Mouse (Mus musculus) cerebellum, adult 2 months (tissue): ENCODE results near the gene Cd86. TPM values are rescaled to one million over a fixed set of nuclear protein-coding genes. Genes with fewer than 3 reads are reported as not detected.

Source experiments
- DNase-seq, 2 experiments: peaks; one replicate each; pipeline ENCODE4 v3.0.0; 2021
- H3K27ac ChIP-seq: fragments of 200-500 bp; 2 replicates; pipeline ENCODE4 v1.5.1; 2012; ENCODE audit warnings: low read length, control low read depth, inconsistent platforms; ENCODE audit not compliant: insufficient read depth
- H3K27me3 ChIP-seq: fragments of 200-500 bp; 2 replicates; pipeline ENCODE4 v1.6.1; 2012; ENCODE audit warnings: inconsistent platforms, mild to moderate bottlenecking, low read length, moderate library complexity; ENCODE audit not compliant: control insufficient read depth, insufficient read depth
- H3K4me1 ChIP-seq: fragments of 200-500 bp; 2 replicates; pipeline ENCODE4 v1.6.1; 2011; ENCODE audit warnings: low read length; ENCODE audit not compliant: control insufficient read depth, insufficient read depth
- H3K4me3 ChIP-seq: fragments of 200-500 bp; replicated peaks from 2 replicates; pipeline ENCODE3; 2011; ENCODE audit warnings: mild to moderate bottlenecking, low read depth, low read length, control low read depth; ENCODE audit not compliant: insufficient read depth
- CTCF ChIP-seq: fragments of 200-500 bp; IDR thresholded peaks from 2 replicates; pipeline ENCODE4 v1.5.1; 2011; ENCODE audit warnings: low read depth, mild to moderate bottlenecking, control low read depth, low read length, moderate library complexity, borderline replicate concordance; ENCODE audit not compliant: insufficient read depth
- POLR2A ChIP-seq: fragments of 200-500 bp; IDR thresholded peaks from 2 replicates; pipeline ENCODE4 v1.6.1; 2011; ENCODE audit warnings: low read length, control low read depth, borderline replicate concordance; ENCODE audit not compliant: insufficient read depth
- WGBS: fragments of 180-500 bp; shearing (Covaris S2); methylation state at CpG from one replicate; pipeline ENCODE4 v1.1.7; 2018; 5-methylcytosine and 5-hydroxymethylcytosine counted together
- polyA plus RNA-seq: library from polyadenylated mRNA; depleted of rRNA; stranded (reverse); fragments of >200 nt; gene quantifications from 2 replicates; pipeline ENCODE4 v1.2.3, GENCODE M21; 2012

Cd86 gene
- polyA plus RNA-seq, 1 experiment: 0.62 TPM

DNA sequence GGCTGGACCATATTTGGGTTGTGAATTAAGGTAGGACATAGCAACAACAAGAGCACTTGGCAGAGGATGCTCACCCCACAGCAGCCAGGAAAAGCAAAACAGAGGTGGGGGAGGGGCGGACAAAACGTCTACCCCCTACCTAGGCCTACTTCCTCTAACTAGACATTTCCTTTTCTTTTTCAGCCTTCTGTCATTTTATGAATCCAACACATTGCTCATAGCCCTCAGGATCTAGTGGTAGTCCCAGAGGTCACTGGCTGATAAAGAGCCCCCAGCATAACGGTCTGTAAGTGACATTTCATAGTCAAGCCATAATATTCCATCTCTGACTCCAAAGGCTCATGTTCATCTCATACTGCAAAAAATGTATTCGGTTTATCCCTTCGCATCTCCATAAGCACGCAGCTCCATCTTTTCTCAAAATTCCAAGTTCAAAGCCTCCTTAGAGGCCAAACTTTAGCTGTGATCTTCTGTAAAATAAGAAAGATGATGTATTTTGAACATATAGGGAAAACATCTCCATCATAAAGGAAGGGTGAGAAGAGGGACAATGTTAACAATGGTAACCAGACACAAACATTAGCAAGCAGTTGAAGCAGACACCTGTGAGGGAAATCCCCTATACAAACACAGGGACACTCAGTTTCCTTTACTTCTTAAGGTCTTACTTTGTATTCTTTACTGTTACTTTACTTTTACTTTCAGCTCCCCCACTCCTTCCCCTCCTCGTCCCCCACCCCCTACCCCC, 8.8 kb upstream of the Cd86 start:
- 74% methylated on average over 7 of the region's 7 CpGs for WGBS
- Histone ChIP-seq H3K4me3 (no peak overlapping the region), H3K27me3 (no peaks in the 10 kb centered on the region), H3K27ac (no peak overlapping the region), H3K4me1 (no peaks in the 10 kb centered on the region)
- no peak for TF ChIP-seq CTCF
- no peak for TF ChIP-seq POLR2A
- no peak for DNase-seq

DNA sequence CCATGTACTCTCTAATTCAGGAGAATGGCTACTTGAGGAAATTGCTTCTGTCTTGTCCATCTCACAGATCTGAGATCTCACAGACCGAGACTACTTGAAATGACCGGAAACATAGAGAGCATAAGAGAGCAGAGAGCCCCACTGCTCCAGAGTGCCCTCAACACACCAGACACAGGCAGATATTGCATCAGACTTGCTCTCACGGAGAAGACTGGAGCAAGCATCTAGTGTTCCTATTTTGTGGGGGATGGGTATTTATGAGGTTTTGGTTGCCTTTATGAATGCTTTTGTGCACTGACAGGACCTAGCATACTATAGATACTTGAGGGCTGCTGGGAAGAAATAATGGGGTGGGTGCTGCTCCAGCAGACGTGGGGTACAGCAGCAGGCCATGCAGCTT, 7.3 kb upstream of the Cd86 start:
- 74% methylated on average over 4 of the region's 4 CpGs for WGBS
- TF ChIP-seq POLR2A: no peak
- no peak for TF ChIP-seq CTCF

DNA sequence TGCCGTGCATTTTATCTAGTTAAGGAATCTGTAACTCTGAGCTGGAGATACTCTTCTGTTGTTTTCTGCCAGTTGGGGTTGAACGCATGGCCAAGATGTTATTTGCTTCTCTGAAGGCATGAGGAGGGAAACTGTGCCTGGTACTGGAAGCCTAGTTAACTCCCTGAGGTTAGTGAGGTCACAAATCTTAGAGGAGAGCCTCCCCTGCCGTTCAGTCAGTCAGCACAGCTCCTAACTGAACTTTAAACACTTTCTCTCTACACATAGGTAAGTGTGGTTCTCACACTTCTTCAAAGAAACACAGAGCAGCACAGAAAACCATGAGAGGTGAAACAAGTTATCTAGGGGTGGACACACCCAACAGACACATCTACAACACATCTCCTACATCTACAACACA, 4.7 kb upstream of the Cd86 start:
- DNase-seq: no peak
- 89% methylated on average over 3 of the region's 3 CpGs for WGBS
- Histone ChIP-seq H3K27ac (no peak overlapping the region), H3K4me1 (no peaks in the 10 kb centered on the region), H3K4me3 (no peak overlapping the region), H3K27me3 (no peaks in the 10 kb centered on the region)
- TF ChIP-seq POLR2A (no peak), CTCF (no peak)

More for the DNA sequence above, 7.3 kb upstream of the Cd86 start:
- no peaks in the 10 kb centered on the region for H3K27me3 ChIP-seq
- H3K4me3 ChIP-seq: no peak overlapping the region
- H3K27ac ChIP-seq: no peak overlapping the region
- no peak for DNase-seq
- no peaks in the 10 kb centered on the region for H3K4me1 ChIP-seq

DNA sequence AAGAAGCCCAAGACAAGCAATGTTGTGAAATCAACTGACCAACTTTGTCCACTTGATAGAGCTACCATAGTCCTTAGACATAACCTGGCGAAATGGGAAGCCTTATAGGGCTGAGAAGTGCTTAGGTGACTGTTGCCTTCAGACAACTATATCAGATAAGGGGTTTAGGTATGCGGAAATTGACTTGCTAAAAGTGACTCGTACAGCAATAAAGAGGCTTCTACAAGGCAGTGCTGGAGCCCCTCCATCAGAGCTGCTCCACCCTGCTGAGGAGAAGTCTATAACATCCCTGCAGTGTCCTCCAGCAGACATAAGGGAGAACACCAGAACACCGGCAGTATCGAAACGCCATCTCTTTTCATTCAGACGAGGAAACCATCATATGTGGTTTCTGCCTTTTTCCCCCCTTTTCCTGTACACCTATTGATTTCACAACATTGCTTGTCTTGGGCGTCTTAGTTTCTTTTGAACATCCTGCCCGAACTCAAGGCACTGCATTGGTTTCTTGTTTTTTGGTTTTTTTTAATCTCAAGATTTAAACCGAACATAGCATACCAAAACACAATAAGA, 652 bp upstream of the Cd86 start:
- no peak for DNase-seq
- Histone ChIP-seq H3K27me3 (no peaks in the 10 kb centered on the region), H3K4me3 (no peak overlapping the region), H3K4me1 (no peaks in the 10 kb centered on the region), H3K27ac (no peak overlapping the region)
- WGBS: 91% methylated on average over 10 of the region's 10 CpGs
- TF ChIP-seq POLR2A (no peak), CTCF (no peak)

DNA sequence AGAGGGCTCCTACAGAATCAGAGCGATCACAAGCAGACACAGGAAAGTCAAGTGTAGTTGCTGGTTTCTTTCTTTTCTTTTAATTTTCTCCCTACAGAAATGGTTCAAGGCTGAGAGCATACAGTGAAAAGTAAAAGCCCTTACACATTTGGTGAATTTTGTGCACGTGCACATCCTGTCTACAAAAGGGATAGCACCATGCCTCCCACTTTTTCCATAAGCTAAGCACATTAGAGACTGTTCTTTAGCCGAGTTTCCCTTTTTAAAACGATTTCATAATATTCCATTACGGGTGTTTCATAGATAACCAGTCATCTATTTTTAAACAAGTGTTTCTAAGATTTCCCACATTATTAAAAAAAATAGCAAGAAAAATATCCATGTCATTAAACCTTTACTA, 2.4 kb downstream of the Cd86 start:
- DNase-seq: no peak
- 90% methylated on average over 5 of the region's 5 CpGs for WGBS
- TF ChIP-seq CTCF: no peak
- TF ChIP-seq POLR2A: no peak
- H3K27ac ChIP-seq: no peak overlapping the region
- H3K27me3 ChIP-seq: no peaks in the 10 kb centered on the region
- no peak overlapping the region for H3K4me3 ChIP-seq
- no peaks in the 10 kb centered on the region for H3K4me1 ChIP-seq

DNA sequence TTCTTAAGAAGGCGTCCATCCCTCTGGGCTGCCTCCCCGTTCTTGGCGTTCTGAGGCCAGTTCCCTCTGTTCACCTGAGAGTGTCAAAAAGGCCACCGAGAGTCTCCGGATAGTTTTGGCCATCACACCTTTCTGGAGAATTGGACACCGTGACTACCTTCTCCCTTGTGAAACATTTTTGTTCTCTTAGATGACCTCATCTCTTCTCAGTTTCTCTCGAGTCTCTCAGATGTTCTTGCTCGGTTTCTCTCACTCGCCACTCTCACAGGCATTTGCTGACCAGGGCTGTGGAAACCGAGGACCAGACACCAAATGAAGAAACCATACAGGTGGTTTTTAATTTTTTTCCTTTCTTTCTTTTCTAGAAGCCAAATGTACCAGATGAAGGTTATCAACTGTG, 4.6 kb downstream of the Cd86 start:
- DNase-seq: no peak
- WGBS: 92% methylated on average over 10 of the region's 10 CpGs
- H3K4me1 ChIP-seq: no peaks in the 10 kb centered on the region

DNA sequence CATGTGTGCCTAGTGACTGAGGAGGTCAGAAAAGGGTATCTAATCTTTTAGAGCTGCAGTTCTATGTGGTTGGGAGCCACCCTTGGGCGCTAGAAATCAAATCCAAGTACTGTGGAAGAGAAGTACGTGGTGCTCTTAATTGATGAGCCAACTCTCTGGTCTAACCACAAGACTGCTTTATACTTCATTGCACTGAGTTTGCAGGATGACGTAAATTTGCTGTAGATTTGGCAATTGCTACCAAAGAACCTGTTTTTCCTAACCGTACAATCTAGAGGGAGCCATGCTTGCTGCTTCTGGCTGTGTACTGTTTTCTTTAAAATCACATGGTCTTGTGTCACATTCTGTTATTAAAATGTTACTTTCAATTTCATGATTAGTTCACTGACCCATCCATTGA, 10.0 kb downstream of the Cd86 start:
- Histone ChIP-seq H3K4me1 (no peaks in the 10 kb centered on the region), H3K27ac (no peak overlapping the region), H3K4me3 (no peak overlapping the region), H3K27me3 (no peaks in the 10 kb centered on the region)
- WGBS: 70% methylated on average over 4 of the region's 4 CpGs
- no peak for TF ChIP-seq POLR2A
- no peak for TF ChIP-seq CTCF
- no peak for DNase-seq

More for the DNA sequence above, 4.6 kb downstream of the Cd86 start:
- Histone ChIP-seq H3K27me3 (no peaks in the 10 kb centered on the region), H3K27ac (no peak overlapping the region), H3K4me3 (no peak overlapping the region)
- TF ChIP-seq CTCF (no peak), POLR2A (no peak)

DNA sequence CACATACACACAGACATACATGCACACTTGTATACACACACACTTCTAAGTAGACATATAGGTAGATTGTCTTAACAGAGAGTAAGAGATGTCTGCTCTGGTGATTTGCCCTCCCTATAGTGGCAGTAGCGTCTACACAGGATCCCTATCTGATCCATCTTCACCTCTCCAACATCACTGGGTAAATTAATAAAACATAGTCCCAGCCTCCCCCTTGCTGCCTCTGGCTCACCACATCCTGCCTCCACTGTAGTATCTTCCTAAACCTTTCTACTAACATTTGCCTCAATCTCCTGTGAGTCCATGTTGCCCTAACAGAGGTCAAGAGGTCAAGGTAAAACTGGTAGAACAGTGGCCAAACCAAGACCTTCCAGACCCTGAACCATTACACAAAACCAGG, 10.7 kb downstream of the Cd86 start:
- no peak for DNase-seq
- TF ChIP-seq POLR2A: no peak
- no peak for TF ChIP-seq CTCF
- WGBS: 100% methylated on average over 1 of the region's 1 CpGs
- Histone ChIP-seq H3K27me3 (no peaks in the 10 kb centered on the region), H3K27ac (no peak overlapping the region), H3K4me3 (no peak overlapping the region), H3K4me1 (no peaks in the 10 kb centered on the region)
